Mouse (Mus musculus) ES-Bruce4 (cell line): ENCODE data around the gene Trim26.

Source experiments
- CTCF ChIP-seq: IDR thresholded peaks from one replicate; pipeline ENCODE4 v1.8.1; 2011; ENCODE audit warnings: low read depth, low read length
- EP300 ChIP-seq: IDR thresholded peaks from 2 replicates; pipeline ENCODE4 v1.6.1; 2011; ENCODE audit warnings: low read depth, low read length; ENCODE audit not compliant: insufficient read depth
- POLR2A ChIP-seq: IDR thresholded peaks from one replicate; pipeline ENCODE4 v1.8.1; 2011; ENCODE audit warnings: low read length; ENCODE audit not compliant: insufficient read depth

GRCm38 (mm10) chr17:36861680-36862079 is 24.7 kb downstream of the Trim26 start:
- TF ChIP-seq POLR2A (no peak), EP300 (no peak), CTCF (no peak)
